Mouse (Mus musculus) ovary, adult 18-20 months (tissue): ENCODE data around the gene Snrk.

Experiments
- DNase-seq: peaks from one replicate; pipeline ENCODE4 v3.0.0; 2022; ENCODE audit warnings: low spot score, mixed read lengths

Gene Snrk

GRCm38 (mm10) chr9:122180105-122180504, 63.0 kb downstream of the Snrk start:
- no peak for DNase-seq

GRCm38 (mm10) chr9:122183074-122183473, 66.0 kb downstream of the Snrk start:
- no peak for DNase-seq

- no peak for DNase-seq
Observed at GRCm38 (mm10) chr9:122184329-122184728, 67.3 kb downstream of the Snrk start.

GRCm38 (mm10) chr9:122185061-122185460, 68.0 kb downstream of the Snrk start:
- DNase-seq = peak; percentile 48

- DNase-seq = no peak
Observed at GRCm38 (mm10) chr9:122185953-122186352, 68.9 kb downstream of the Snrk start.

- no peak for DNase-seq
Observed at GRCm38 (mm10) chr9:122186643-122187226, 69.7 kb downstream of the Snrk start.

GRCm38 (mm10) chr9:122187451-122187921, 70.4 kb downstream of the Snrk start:
- no peak for DNase-seq

- no peak for DNase-seq
Observed at GRCm38 (mm10) chr9:122188724-122189123, 71.7 kb downstream of the Snrk start.

- no peak for DNase-seq
Observed at GRCm38 (mm10) chr9:122193361-122193760, 76.3 kb downstream of the Snrk start.

- no peak for DNase-seq
Observed at GRCm38 (mm10) chr9:122193823-122194222, 76.8 kb downstream of the Snrk start.

- no peak for DNase-seq
Observed at GRCm38 (mm10) chr9:122195042-122195682, 78.1 kb downstream of the Snrk start.

- DNase-seq = no peak
Observed at GRCm38 (mm10) chr9:122197021-122197420, 80.0 kb downstream of the Snrk start.

GRCm38 (mm10) chr9:122198621-122199020, 81.6 kb downstream of the Snrk start:
- no peak for DNase-seq

GRCm38 (mm10) chr9:122199253-122199652, 82.2 kb downstream of the Snrk start:
- DNase-seq = peak; percentile 54

- no peak for DNase-seq
Observed at GRCm38 (mm10) chr9:122204508-122204907, 87.4 kb downstream of the Snrk start.

- DNase-seq = peak; percentile 53
Observed at GRCm38 (mm10) chr9:122205543-122206200, 88.6 kb downstream of the Snrk start.

- no peak for DNase-seq
Observed at GRCm38 (mm10) chr9:122208311-122208710, 91.2 kb downstream of the Snrk start.

GRCm38 (mm10) chr9:122215118-122215517, 98.1 kb downstream of the Snrk start:
- DNase-seq = no peak

GRCm38 (mm10) chr9:122216945-122217529, 100.0 kb downstream of the Snrk start:
- DNase-seq = no peak
